Mouse (Mus musculus) retina, postnatal 1 day (tissue): ENCODE measurements around the gene Prkca.

Source experiments
- DNase-seq: peaks from one replicate; pipeline ENCODE4 v3.0.0-alpha.2; 2012

The Prkca gene

DNA sequence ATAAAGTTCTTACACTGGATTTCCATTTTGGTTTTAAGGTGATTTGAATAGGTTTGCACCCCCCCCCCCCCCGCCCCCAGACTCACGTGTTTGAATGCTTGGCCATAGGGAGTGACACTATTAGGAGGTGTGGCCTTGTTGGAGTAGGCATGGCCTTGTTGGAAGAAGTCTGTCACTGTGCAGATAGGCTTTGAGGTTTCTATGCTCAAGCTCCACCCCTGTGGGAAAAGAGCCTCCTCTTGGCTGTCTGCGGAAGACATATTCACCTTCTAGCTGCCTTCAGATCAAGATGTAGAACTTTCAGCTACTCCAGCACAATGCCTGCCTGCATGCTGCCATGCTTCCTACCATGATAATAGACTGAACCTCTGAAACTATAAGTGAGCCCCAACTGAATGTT lies 49.9 kb downstream of the Prkca start:
- DNase-seq, result no peak

DNA sequence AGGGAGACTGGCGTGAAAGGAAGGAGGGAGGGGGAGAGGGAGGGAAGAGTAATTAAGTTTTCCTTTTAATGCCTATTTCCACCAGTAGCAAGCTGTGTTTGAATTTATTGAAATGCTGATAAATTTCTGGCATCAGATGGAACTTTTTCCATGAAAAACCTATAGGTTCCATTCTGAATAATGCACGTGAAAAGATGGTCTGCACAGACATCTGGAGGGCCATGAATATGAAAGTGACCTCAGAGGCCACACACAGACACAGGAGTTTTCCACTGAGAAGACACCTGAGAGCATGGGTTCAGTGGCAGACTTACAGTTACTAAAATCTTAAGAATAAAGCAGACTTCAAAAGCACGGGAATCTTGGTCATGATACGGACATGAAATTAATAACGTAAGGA lies 54.5 kb downstream of the Prkca start:
- no peak for DNase-seq

DNA sequence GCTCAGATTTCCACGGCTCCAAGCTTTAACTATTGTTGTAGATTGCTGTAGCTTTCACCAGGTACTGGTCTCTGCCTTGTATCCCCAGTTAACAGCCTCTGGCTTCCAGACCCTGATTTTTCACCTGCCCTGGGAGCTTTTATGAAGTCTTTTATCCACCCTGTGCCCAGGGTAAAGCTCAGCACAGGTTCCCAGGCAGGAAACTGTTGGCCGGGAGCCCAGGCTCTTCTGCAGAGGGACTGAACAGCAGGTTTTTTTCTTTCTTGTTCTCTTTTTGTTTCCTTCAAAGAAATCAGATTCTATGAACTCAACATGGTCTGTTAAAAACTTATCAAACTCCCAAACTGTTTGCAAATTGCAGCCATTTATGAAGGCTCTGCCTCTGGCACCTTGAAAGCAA lies 56.4 kb downstream of the Prkca start:
- DNase-seq, result no peak

DNA sequence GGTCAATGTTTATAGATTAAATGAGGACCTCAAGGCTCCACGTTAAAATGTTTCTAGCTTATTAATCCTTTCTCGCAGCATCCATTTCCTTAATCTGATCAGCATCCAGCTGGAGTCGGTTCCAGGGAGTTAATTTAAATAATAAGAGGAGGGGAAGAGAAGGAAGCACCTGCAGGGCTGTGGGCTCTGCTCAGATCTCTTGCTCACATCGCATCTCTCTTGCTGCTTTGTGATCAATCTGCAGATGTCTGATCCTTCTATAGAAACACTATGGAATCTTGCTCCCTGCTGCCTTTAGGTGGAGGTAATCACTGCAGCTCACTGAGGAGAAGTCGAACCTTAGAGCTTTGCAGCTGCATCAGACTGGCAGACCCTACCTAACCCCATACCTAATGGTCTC lies 58.7 kb downstream of the Prkca start:
- DNase-seq, result no peak

DNA sequence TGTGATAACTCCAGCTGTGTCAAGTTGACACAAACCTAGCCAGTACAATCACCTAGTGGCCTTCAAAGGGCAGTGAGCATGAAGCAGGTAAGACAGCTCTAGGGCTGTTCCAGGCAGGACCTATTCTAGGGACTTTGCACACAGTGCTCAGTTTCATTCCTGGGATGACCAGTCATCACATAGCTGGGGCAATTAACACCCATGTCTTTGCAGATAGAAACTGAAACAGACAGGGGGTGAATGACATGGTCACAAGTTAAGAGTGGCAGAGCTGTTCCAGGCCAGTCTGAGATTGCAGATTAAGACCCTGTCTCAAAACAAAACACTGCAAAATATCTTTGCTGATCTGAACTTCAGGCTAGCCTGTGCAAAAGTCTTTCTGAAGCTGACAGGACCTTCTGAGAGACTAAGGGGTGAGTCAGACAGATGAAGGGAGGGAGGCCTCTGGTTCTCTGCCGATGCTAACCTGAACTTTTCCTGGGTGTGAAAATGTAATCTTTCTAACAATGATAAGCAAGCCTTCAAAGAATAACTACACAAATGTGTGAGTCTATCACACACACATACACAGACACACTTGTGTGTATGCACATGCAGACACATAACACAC lies 60.8 kb downstream of the Prkca start:
- no peak for DNase-seq

DNA sequence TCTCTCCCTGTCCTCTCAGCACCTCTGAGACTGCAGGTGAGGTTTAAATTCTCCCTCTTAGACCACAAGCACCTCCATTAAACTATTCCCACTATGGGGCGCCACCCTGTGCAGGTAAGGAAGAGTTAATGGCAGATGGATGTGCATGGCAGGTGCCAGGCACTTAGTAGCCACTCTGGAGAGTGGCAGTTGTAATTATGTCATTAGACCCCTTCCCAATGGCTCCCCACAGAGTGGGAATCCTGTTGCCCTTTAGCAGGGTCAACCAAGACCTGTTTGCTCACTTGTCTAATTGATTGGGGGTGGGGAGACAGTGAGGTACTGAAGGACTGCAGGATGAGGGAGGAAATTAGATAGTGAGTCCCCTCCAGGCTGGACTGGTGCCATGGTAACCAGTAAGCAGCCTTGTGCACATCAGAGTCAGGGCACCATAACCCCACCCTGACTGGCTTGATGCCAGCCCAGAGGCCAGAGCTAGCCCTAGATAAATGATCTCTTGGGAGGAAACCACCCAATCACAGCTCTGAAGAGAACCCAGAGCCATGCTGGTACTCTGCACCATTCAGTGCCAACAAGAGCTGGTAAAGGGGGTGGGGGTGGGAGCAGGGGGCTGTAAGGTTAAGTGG lies 63.9 kb downstream of the Prkca start:
- peak; percentile 96 for DNase-seq

DNA sequence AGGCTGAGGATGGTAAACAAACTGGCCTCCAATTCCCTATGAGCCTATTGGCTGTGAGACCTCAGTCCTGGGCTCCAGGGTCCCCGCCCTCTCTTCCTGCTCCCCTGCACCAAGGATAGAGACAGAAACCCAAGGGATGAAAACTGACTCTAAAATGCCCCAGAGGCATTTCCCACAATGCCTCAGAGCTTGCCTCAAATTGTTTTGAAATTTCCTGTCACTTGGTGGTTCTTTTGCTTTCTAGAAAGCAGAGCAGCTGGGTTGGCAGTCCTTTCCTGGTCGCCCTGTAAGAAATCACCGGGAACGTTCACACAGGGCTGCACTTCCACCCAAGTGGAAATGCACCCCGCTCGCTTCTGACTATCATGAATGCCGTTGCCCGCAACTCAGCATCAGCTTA lies 66.6 kb downstream of the Prkca start:
- DNase-seq, result peak; percentile 53

DNA sequence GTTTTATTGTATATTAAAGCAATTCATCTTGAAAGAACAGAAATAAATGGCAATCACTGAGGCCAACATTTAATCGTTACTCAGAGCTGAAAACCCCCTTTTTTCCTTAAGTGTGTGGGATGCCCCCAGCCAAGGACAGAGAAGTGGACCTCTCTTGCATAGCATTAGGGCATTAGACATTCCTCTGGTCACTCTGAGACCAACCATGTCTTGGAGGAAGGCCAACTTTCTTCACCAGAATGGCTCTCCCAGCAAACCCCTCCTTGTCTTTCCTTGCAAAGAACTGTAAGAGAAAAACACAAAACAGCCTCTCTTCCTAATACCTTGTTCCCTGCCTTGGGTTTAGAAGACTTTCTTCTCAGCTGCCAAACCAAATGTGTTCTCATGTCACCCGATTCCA lies 67.6 kb downstream of the Prkca start:
- DNase-seq, result no peak

DNA sequence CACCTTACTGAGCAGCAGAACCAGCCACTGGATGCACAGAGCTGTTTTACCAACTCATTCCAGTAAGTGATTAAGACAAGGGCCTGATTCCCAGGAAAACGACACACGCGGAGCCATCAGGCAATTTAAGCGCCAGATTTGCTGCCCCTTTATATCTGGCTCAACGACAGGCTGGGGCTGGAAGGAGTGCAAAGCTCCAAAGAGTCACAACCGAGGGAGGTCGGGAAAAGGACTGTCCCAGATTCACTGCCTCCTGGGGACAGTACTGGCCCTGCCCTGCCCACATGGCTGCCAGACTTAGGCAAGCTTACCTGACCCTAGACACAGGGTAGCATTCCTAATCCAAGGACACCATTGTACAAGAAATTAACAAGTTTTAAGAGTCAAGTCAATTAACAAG lies 69.7 kb downstream of the Prkca start:
- peak; percentile 53 for DNase-seq

DNA sequence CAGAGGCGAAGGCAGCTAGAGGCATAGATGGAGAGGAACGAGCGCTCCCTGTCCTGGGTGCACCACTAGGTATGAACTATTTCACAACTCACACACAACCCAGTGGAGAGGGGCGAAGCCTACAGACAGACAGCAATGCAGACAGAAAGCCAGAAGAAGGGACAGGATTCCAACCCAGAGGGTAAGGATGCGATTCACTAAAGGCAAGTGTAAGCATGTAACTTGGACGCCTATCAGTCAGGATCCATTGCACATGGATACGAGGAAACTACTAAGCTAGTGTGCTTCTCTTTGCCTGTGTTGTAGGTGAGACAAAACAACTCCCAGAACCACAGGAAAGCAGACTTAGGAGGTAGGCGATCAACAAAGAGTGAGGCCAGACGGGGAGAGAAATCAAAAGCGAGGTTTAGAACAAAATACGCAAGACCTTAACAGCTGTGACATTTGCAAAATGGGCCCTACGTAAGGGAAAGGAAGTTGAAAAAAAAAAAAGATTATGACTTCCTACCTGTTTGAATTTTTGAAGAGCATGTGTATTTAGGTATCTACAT lies 70.2 kb downstream of the Prkca start:
- no peak for DNase-seq

DNA sequence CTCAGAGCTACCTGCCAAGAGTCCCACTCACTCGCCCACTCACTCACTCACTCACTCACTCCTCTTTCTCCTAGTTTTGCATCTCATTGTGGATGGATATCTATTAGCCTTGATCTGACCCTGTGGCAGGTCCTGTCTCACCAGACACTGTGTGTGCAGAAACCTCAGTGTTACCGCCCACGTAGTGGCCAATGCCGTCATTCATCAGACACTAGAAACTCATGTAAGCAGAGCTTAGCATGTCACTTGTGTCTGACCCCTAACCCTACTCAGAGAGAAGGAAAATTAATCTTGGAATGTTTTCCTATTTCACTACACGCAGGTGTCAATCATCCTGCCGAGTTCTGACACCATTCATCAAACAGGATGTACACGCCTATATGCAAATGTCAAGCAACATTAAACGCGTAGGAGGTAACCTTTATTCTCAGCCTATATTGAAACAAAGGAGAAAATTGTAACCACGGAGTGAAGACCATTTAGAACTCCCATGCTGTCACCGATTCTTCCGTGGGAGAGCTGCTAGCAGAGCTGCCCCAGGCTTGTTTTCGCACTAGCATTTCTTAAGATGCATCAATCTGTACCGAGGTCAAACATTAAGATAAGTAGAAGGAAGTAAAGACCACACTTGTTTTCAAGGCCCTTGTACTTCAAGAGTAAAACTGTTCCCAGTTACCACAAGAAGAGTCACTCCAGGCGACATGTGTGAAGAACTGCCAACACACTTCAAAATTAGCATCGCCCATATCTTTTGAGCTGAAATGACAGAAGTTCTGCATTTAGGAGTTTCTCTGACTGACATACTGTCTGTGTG lies 70.9 kb downstream of the Prkca start:
- no peak for DNase-seq

DNA sequence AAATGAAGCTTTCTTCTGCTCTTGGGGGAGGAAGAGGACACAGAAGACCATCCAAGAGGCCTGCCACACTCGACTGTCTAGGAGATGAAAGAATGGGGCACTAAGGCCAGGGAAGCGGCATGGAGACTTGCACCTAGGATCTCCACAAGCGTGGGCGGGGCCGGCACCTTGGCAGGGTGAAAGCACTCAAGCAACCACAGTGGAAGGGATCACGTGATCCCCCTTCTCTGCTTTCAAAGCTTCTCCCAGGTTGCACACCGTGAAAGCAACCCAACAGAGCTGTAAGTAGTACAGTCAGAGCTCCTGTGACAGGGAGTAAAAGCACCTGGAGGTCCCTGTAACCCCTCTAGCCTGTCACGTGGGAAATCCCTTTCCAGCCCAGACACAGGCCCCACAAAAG lies 72.4 kb downstream of the Prkca start:
- no peak for DNase-seq

DNA sequence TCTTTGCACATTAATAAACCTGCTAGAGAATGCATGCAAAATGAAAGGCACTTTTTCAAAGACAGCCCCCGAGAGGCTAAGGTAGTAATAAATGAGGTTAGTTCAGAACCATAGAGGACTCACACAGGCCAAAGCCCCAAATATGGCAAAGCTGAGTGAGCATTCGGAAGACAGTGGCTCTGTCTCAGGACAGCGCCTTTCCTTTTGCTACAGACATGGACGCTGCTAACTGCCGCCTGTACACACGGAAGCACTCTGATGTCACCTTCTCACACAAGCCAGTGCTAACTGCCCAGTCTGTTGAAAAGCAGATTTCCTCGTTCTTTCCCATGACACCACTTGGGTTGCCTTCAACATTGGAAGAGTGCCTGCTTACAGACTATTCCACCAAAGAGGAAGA lies 74.2 kb downstream of the Prkca start:
- no peak for DNase-seq

DNA sequence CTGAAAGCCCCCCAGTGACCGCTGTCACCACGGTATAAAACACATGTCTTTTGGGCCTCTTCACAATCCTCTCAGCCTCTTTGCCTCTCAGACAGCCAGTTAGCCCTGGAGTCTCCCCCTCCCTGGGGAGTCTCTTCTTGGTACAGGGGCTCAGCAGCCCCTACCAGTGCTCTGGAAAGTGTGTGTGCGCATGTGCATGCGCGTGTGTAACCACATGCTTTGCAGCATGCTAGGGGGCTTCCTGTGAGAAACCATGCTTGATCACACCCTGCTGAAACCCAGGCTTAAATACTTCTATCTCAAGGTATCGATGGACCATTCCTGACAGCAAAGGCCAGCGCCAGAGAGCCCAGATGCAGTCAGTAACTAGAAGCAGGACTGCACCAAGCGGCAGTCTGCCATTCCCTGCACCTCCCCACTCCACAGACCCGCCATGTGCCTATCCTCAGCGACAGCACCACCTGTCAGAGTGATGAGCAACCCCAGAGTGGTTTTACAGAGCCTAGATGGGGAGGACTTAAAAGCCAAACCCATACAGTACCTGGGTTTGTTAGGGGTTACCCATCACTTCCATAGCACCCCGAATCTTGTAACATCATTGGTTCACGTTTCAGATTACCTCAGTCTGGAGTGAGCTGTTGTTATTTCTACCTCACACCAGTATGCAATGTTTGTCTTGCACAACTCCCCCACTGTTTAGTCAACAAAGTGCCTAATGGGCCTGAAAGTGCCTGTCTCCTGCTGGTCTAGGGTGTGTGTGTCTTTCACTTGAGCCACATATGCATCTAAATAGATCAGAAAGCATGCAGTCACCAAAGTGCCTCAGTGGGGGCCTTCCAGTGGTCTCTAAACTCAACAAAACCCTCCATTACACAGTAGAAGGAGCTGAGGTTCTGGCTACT lies 75.1 kb downstream of the Prkca start:
- DNase-seq, result no peak

DNA sequence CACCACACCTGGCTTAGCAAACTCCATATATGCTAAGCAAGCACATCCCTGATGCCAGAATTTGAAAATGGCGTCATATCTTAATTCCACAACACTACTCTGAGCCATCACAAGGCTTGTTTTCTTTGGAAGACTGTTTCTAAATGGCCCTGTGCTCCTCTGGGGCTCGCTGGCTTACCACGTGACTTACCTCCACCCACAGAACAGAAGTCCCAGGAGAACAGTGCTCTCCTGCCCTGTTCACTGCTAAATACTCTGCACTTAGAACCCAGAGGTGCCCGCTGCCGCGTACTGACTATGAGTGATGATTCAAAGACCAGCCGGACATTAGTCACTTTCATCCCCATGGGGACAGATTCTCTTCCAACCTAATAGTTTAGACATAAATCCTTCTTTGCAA lies 75.9 kb downstream of the Prkca start:
- DNase-seq, result no peak

DNA sequence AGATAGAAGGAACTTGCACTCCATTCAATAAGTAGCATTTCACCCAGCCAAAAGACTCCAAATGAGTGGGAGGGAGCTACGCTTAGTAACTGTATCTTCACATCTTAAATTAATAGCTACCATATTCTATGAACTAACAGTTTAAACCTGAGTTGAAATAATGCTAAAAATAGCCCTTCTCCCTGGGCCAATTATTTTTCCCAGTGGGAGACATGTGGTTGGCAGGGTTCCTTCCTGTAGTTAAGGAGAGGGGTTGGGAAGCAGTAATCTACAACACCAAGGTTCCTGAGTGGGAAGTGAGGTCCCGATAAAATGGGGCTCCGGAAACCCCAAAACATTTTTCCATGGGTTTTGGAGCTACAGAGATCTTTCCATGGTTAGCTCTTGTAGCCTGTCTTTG lies 76.7 kb downstream of the Prkca start:
- DNase-seq, result no peak

DNA sequence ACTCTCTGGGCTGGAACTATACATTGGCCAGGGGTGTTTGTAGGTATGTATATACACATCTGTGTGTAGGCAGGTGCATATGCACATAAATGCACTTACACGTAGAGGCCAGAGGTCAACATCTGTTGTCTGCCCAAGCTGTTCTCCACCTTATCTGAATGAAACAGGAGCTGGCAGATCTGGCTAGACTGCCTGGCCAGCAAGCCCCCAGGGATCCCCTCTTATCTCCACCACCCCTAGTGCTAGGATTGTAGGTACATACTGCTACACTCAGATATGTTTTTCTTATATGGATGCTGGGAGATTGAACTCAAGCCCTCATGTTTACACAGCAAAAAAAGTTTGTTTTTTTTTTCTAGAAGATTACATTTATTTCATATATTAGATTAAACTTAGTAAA lies 79.9 kb downstream of the Prkca start:
- no peak for DNase-seq

DNA sequence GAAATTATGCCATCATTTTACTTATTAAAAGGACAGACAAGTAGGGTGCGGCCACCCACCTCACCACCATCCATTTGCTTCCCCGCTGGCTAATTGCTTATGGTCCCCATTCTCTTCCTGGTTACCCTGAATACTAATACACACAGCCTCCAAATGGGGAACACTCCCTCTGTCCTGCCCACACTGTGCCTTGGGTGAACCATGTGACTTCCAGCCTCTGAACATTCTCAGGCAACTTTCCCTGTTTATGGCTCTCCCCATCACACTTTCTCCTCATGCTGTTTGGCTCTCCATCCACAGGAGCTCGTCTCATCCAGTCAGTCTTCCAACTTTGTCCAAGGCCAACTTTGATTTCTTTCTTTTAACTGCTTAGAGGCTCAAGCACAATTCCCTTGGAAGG lies 80.3 kb downstream of the Prkca start:
- DNase-seq, result no peak

DNA sequence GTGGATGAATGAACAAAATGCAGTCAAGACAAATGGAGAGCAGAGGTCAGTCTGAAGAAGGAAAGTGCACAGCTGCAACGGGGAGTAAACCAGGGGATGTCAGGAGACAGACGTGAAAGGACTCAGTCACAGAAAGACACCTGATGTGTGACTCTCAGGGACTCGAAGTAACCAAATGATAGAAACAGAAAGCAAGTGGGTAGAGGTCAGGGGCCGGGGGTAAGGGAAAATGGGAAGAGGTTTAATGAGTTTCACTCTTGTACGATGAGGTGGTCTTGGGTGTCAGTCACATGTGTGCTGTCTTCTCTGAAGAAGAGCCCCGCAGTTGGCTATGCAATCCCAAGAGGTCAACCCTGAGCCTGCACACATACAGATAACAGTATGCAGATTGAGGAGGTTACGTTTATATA lies 82.0 kb downstream of the Prkca start:
- no peak for DNase-seq

DNA sequence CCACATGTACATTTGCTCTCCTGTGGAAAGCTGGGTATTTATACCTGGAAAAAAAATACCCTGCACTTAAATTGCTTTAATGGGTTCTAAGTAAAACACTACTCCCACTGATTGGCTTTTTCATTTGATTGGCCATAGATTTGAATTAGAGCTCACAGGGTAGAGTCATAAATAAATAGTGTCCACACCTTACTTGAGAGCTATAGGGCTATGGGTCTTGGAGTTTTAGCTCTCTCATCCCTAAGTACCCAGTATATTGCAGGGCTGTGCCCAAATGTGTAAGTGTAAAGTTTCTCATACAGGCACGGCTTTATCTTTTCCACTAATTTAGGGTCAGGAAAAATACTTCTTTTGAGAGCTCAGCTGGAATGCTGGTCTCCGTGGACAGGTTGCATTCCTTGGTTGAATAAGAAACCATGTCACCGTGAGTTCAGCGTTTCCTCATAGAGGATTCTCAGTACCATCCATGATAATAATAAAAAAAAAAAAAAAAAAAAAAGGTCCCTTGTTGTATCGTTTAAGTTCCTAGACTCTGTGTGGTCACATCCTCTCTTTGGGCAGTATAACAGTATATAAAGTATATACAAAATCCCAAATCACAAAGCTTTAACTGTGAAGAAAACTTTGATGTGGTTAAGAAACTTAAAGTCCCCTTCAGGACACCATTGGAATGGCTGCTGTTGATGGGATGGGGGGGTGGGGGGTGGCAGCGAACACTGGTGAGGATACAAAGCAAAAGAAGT lies 82.8 kb downstream of the Prkca start:
- DNase-seq, result no peak

DNA sequence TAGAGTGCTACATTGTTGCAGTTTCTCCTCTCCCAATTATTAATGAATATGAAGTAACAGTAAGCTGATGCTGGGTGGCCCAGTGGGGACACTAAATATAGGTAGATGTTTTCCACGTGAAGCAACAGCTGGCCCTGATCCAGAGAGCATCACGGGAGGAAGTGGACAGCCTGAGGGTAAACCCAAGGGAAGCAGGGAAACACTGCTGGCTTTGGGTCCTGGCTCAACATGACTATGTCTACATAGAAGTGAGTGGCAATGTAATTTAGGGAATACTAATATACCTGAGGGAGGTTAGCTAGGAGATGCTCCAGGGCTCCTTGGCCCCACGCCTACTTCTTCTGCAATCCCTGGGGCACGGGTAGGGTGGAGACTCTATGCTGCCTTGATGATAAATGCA lies 84.3 kb downstream of the Prkca start:
- DNase-seq, result peak; percentile 64

DNA sequence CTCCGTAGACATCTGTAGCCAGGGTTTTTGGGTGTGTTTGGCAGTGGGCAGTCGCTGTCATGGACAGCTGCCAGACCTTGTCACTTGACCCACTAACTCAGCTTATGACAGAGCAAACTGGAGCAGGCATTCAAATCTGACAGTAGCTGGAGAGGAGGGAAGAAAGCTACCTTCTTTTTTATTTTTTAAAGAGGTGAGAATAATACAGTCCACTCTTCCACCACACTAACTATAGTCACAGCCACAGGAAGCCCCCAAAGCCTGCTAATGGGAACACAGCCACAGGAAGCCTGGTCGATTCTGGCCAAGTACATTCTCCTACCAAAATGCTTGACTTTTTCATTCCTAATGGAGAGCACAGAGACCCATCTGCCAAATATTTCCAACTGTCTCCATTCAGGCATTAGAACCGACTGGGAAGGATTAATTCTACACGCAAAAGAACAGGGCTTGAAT lies 84.9 kb downstream of the Prkca start:
- DNase-seq, result peak; percentile 88
